Mouse (Mus musculus) midbrain, embryonic 10.5 days (tissue): ENCODE measurements around the gene Cdr2l. TPM values are rescaled to one million over a fixed set of nuclear protein-coding genes. Genes with fewer than 3 reads are reported as not detected.

ENCODE experiments used
- DNase-seq: peaks from one replicate; pipeline ENCODE4 v3.0.0-alpha.2; 2017; ENCODE audit warnings: low spot score
- H3K27ac ChIP-seq: fragments of 300-500 bp; sonication (generic); replicated peaks from 2 replicates; pipeline ENCODE4 v1.5.1; 2016; ENCODE audit warnings: mild to moderate bottlenecking
- H3K27me3 ChIP-seq: fragments of 300-500 bp; sonication (generic); 2 replicates; pipeline ENCODE4 v1.6.1; 2016; ENCODE audit warnings: low read depth, mild to moderate bottlenecking; ENCODE audit not compliant: poor library complexity, severe bottlenecking
- H3K36me3 ChIP-seq: fragments of 300-500 bp; sonication (generic); 2 replicates; pipeline ENCODE4 v1.6.1; 2016; ENCODE audit warnings: mild to moderate bottlenecking, moderate library complexity
- H3K4me1 ChIP-seq: fragments of 300-500 bp; sonication (generic); 2 replicates; pipeline ENCODE4 v1.6.1; 2016
- H3K4me3 ChIP-seq: fragments of 300-500 bp; sonication (generic); 2 replicates; pipeline ENCODE4 v1.5.1; 2016; ENCODE audit warnings: mild to moderate bottlenecking, moderate library complexity
- H3K9me3 ChIP-seq: fragments of 300-500 bp; sonication (generic); replicated peaks from 2 replicates; pipeline ENCODE4 v1.6.1; 2016; ENCODE audit warnings: mild to moderate bottlenecking
- WGBS: fragments of 180-500 bp; shearing (Covaris S2); methylation state at CpG from one replicate; pipeline ENCODE4 v1.1.7; 2016; 5-methylcytosine and 5-hydroxymethylcytosine counted together
- polyA plus RNA-seq: library from polyadenylated mRNA; unstranded; fragments of >200 nt; fragmentation: Nextera tagmentation; extraction: Ambion mirVana; gene quantifications from 2 replicates; pipeline ENCODE4 v1.2.1, GENCODE M21; 2016

Cdr2l gene
- polyA plus RNA-seq, 1 experiment from 2014 or later: 16.1 TPM

- WGBS: 90% methylated on average over 1 of the region's 1 CpGs
- Histone ChIP-seq H3K36me3 (peaks cover 58% of the 10 kb centered on the region), H3K27me3 (no peaks in the 10 kb centered on the region), H3K9me3 (no peaks in the 10 kb centered on the region), H3K4me3 (peak overlapping the region; percentile 98), H3K4me1 (peaks cover 36% of the 10 kb centered on the region), H3K27ac (no peak overlapping the region)
- no peak for DNase-seq
Observed at GRCm38 (mm10) chr11:115421328-115421727, 39.6 kb downstream of the Cdr2l start.

- Histone ChIP-seq H3K4me3 (peak overlapping the region; percentile 2; the same call in 1 of the 2 replicates), H3K27ac (no peak overlapping the region), H3K36me3 (peaks cover 58% of the 10 kb centered on the region), H3K4me1 (peaks cover 36% of the 10 kb centered on the region), H3K9me3 (no peaks in the 10 kb centered on the region), H3K27me3 (no peaks in the 10 kb centered on the region)
- DNase-seq: no peak
- whole genome bisulfite sequencing: 90% methylated on average over 16 of the region's 16 CpGs
Observed at GRCm38 (mm10) chr11:115421972-115422371, 40.3 kb downstream of the Cdr2l start.

DNA sequence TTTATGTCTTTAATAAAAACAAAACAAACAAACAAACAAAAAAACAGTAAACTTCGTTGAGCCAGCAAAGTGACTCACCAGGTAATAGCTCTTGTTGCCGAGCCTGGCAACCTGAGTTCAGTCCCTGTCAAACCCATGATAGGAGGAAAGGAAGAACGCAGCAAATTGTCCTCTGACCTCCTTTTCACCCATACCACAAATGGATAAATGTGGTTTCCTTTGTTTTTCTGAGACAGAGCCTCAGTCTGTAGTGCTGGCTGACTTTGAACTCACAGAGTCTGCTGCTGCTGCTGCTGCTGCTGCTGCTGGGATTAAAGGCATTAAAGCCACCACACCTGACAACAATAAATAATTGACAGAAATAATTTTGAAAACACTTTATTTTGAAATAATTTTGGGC is 41.4 kb downstream of the Cdr2l start:
- H3K27ac ChIP-seq: no peak overlapping the region
- no peaks in the 10 kb centered on the region for H3K9me3 ChIP-seq
- 87% methylated on average over 3 of the region's 3 CpGs for WGBS
- DNase-seq: no peak
- peaks cover 40% of the 10 kb centered on the region for H3K4me1 ChIP-seq
- H3K27me3 ChIP-seq: no peaks in the 10 kb centered on the region
- no peak overlapping the region for H3K4me3 ChIP-seq
- peaks cover 54% of the 10 kb centered on the region for H3K36me3 ChIP-seq

GRCm38 (mm10) chr11:115424666-115425065 is 43.0 kb downstream of the Cdr2l start:
- H3K9me3 ChIP-seq: no peaks in the 10 kb centered on the region
- H3K4me1 ChIP-seq: peaks cover 35% of the 10 kb centered on the region
- no peak overlapping the region for H3K27ac ChIP-seq
- no peak for DNase-seq
- WGBS: 84% methylated on average over 7 of the region's 7 CpGs
- peaks cover 66% of the 10 kb centered on the region for H3K36me3 ChIP-seq
- H3K4me3 ChIP-seq: no peak overlapping the region
- no peaks in the 10 kb centered on the region for H3K27me3 ChIP-seq

GRCm38 (mm10) chr11:115425671-115426070 is 44.0 kb downstream of the Cdr2l start:
- H3K4me1 ChIP-seq: peaks cover 32% of the 10 kb centered on the region
- no peak overlapping the region for H3K27ac ChIP-seq
- H3K36me3 ChIP-seq: peaks cover 76% of the 10 kb centered on the region
- H3K27me3 ChIP-seq: no peaks in the 10 kb centered on the region
- no peak overlapping the region for H3K4me3 ChIP-seq
- 91% methylated on average over 6 of the region's 6 CpGs for WGBS
- no peaks in the 10 kb centered on the region for H3K9me3 ChIP-seq
- DNase-seq: no peak

DNA sequence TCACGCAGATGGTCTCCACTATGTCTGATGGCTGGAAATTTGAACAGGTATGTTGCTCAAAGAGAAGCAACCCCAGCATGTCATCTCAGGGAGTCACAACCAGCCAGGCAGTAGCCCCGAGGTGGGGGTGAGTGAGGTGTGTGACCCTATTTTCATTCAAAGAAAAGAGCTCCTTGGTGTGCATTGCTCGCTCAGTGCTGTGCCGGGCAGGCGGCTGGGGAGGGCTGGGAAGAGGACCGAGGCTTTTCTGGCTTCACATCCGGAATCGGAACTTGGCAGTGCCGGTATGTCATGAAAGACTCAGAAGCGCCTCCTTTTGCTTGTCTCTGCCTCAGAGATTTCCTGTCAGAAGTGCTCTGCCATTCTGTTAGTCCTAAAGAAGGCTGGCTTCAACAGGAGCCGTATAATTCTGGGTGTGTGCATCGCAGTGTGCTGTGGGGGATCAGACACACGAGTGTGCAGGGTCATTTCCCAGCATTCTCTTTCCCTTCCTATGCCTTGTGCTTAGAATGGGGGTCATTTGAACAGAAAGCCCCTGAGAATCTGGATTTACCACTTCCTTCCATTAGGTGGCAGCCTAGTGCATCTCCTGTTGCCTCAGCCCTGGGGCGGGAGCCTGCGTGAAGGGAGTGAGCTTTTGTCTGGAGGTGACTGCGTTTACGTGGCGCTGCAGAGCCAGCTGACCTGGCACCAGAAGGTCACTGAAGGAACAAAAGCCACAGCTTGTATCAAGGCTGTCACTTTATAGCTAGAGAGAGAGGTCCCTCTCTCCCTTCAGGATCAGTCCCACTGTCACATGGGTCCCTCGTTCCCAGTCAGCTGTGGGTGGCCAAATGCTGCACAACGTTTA is 46.0 kb downstream of the Cdr2l start:
- Histone ChIP-seq H3K27me3 (no peaks in the 10 kb centered on the region), H3K4me1 (peaks cover 17% of the 10 kb centered on the region), H3K9me3 (no peaks in the 10 kb centered on the region), H3K4me3 (peak overlapping the region; percentile 16; the same call in 1 of the 2 replicates), H3K27ac (peak overlapping the region; percentile 78), H3K36me3 (peaks cover 88% of the 10 kb centered on the region)
- WGBS: 34% methylated on average over 20 of the region's 20 CpGs
- peak; percentile 83 for DNase-seq

DNA sequence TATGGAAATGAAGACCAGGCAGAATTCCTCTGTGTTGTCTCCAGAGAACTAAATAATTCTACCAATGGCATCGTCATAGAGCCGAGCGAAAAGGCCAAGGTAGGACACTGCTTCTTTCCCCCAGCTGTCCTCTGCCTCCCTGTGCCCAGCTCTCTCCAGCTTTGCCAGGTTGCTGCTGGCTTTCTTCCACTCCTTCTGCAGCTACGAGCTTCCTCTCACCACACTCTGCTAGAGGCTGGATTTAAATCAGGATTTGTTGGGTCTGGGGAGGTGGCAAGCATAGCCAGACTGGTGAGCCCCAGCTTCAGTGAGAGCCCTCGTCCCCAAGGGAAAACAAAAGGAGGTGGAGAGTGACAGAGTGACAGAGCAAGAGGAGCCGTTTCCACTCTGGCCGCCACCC is 47.6 kb downstream of the Cdr2l start:
- Histone ChIP-seq H3K9me3 (no peaks in the 10 kb centered on the region), H3K27ac (no peak overlapping the region), H3K4me3 (no peak overlapping the region), H3K27me3 (no peaks in the 10 kb centered on the region), H3K4me1 (peaks cover 17% of the 10 kb centered on the region), H3K36me3 (peaks cover 84% of the 10 kb centered on the region)
- DNase-seq: no peak
- WGBS: 87% methylated on average over 7 of the region's 7 CpGs

- Histone ChIP-seq H3K27ac (no peak overlapping the region), H3K9me3 (no peaks in the 10 kb centered on the region), H3K27me3 (peaks cover 10% of the 10 kb centered on the region), H3K4me1 (peaks cover 25% of the 10 kb centered on the region), H3K4me3 (no peak overlapping the region), H3K36me3 (peaks cover 71% of the 10 kb centered on the region)
- WGBS: 92% methylated on average over 6 of the region's 6 CpGs
- DNase-seq: no peak
Observed at GRCm38 (mm10) chr11:115430561-115430960, 48.8 kb downstream of the Cdr2l start.

- H3K36me3 ChIP-seq: peaks cover 49% of the 10 kb centered on the region
- H3K4me1 ChIP-seq: peaks cover 30% of the 10 kb centered on the region
- peaks cover 10% of the 10 kb centered on the region for H3K27me3 ChIP-seq
- DNase-seq: no peak
- no peaks in the 10 kb centered on the region for H3K9me3 ChIP-seq
- 85% methylated on average over 4 of the region's 4 CpGs for WGBS
- H3K4me3 ChIP-seq: no peak overlapping the region
- H3K27ac ChIP-seq: no peak overlapping the region
Observed at GRCm38 (mm10) chr11:115432814-115433213, 51.1 kb downstream of the Cdr2l start.

GRCm38 (mm10) chr11:115433342-115433741 is 51.6 kb downstream of the Cdr2l start:
- peaks cover 10% of the 10 kb centered on the region for H3K27me3 ChIP-seq
- no peak overlapping the region for H3K27ac ChIP-seq
- WGBS: 85% methylated on average over 6 of the region's 6 CpGs
- H3K36me3 ChIP-seq: peaks cover 49% of the 10 kb centered on the region
- no peak for DNase-seq
- H3K4me1 ChIP-seq: peaks cover 25% of the 10 kb centered on the region
- H3K4me3 ChIP-seq: no peak overlapping the region
- no peaks in the 10 kb centered on the region for H3K9me3 ChIP-seq

DNA sequence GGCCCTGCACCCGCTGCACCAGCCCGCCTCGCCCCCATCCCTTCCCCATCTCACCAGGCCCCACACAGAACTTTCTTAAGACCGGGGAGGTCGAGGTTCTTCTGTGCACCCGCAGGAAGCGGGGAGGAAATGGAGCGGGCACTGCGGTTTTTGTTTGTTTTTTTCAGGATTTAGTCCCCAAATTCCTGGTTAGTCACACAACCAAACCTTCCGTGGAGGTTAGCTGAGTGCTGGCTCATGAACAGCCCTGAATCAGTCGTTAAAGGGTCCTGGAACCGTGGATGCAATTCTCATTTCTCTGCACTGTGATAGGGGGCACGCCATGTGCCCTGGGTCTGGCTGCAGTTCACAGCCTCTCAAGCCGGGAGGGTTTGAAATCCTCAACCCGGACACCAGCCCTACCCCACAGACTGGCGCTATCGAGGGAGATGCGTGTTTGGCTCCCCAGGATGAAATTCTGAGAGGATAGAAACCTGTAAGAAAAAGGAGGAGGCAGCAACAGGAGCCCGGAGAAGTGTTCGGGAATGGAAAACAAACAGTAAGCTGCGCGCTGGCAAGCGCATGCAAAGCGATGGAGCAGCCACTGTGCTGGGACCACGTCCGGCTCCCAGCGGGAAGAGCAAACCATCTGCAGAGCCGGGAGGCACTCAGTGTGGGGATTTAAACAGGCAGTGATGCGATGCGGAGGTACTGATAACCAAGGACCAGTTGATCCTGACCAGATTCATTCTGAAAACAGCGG is 54.1 kb downstream of the Cdr2l start:
- Histone ChIP-seq H3K4me1 (peaks cover 20% of the 10 kb centered on the region), H3K4me3 (peak overlapping the region; percentile 50), H3K27ac (peak overlapping the region; percentile 82), H3K27me3 (peaks cover 10% of the 10 kb centered on the region), H3K36me3 (peaks cover 25% of the 10 kb centered on the region), H3K9me3 (no peaks in the 10 kb centered on the region; the same call in 1 of the 2 replicates)
- peak; percentile 67 for DNase-seq
- WGBS: 5% methylated on average over 31 of the region's 31 CpGs

DNA sequence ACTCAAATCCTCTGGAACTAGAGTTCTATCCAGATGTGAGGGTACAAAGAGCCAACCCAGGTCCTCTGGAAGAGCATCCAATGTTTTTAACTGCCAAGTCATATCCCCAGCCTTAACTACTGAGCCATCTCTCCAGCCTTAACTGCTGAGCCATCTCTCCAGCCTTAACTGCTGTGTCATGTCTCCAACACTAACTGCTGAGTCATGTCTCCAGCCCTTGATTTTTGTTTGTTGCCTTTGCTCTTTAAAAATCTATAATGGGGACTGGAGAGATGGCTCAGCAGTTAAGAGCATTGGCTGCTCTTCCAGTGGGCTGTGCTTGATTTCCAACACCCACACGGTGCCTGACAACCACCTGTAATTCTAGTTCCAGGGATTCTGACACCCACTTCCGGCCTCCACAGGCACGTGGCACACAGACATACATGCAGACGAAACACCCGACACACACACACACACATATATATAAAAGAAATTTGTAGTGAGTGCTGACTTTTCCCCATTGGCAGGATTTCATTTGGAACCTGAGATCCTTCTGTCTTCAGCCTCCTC is 55.9 kb downstream of the Cdr2l start:
- 88% methylated on average over 5 of the region's 5 CpGs for WGBS
- peaks cover 28% of the 10 kb centered on the region for H3K4me1 ChIP-seq
- no peak overlapping the region for H3K4me3 ChIP-seq
- H3K9me3 ChIP-seq: no peaks in the 10 kb centered on the region; the same call in 1 of the 2 replicates
- DNase-seq: no peak
- peaks cover 6% of the 10 kb centered on the region for H3K36me3 ChIP-seq
- H3K27me3 ChIP-seq: peaks cover 20% of the 10 kb centered on the region
- no peak overlapping the region for H3K27ac ChIP-seq
